Mouse (Mus musculus) forebrain, embryonic 15.5 days (tissue): ENCODE measurements at regions not wholly inside any gene's neighbourhood (a gene's known extent, or its start where the extent isn't known, plus 50 kb on each side); places are given as distances from the start of the nearest gene placed in this dataset.

ENCODE experiments used
- ATAC-seq: fragments of 200-750 bp; cut with Nextera tagmentation; replicated peaks from 2 replicates; pipeline ENCODE4 v1.8.0; 2017; ENCODE audit warnings: mild to moderate bottlenecking, moderate TSS enrichment, moderate library complexity
- H3K27ac ChIP-seq: fragments of 300-500 bp; sonication (generic); replicated peaks from 2 replicates; pipeline ENCODE4 v1.5.1; 2015; ENCODE audit warnings: mild to moderate bottlenecking, inconsistent platforms
- H3K27me3 ChIP-seq: fragments of 300-500 bp; sonication (generic); 2 replicates; pipeline ENCODE4 v1.6.1; 2015; ENCODE audit warnings: inconsistent platforms
- H3K36me3 ChIP-seq: fragments of 300-500 bp; sonication (generic); 2 replicates; pipeline ENCODE4 v1.6.1; 2015; ENCODE audit warnings: mild to moderate bottlenecking, inconsistent platforms
- H3K4me1 ChIP-seq: fragments of 300-500 bp; sonication (generic); 2 replicates; pipeline ENCODE4 v1.6.1; 2015; ENCODE audit warnings: inconsistent platforms
- H3K4me2 ChIP-seq: fragments of 300-500 bp; sonication (generic); replicated peaks from 2 replicates; pipeline ENCODE4 v1.6.1; 2015; ENCODE audit warnings: mild to moderate bottlenecking, inconsistent platforms
- H3K4me3 ChIP-seq: fragments of 300-500 bp; sonication (generic); 2 replicates; pipeline ENCODE4 v1.5.1; 2015; ENCODE audit warnings: mild to moderate bottlenecking, inconsistent platforms
- H3K9ac ChIP-seq: fragments of 300-500 bp; sonication (generic); replicated peaks from 2 replicates; pipeline ENCODE4 v1.6.1; 2015; ENCODE audit warnings: mild to moderate bottlenecking, inconsistent platforms
- H3K9me3 ChIP-seq: fragments of 300-500 bp; sonication (generic); 2 replicates; pipeline ENCODE4 v1.6.1; 2016; ENCODE audit warnings: inconsistent platforms
- WGBS: fragments of 180-500 bp; shearing (Covaris S2); methylation state at CpG from one replicate; pipeline ENCODE4 v1.1.7; 2015; ENCODE audit warnings: mixed read lengths; 5-methylcytosine and 5-hydroxymethylcytosine counted together

GRCm38 (mm10) chr8:99870850-99871249 lies 454.6 kb upstream of the Cdh8 start:
- WGBS: 28% methylated on average over 3 of the region's 3 CpGs
- Histone ChIP-seq H3K36me3 (no peaks in the 10 kb centered on the region), H3K4me2 (no peak overlapping the region), H3K4me3 (no peak overlapping the region), H3K4me1 (peaks cover 7% of the 10 kb centered on the region; the same call in 1 of the 2 replicates), H3K9me3 (no peaks in the 10 kb centered on the region), H3K9ac (no peak overlapping the region), H3K27me3 (no peaks in the 10 kb centered on the region), H3K27ac (no peak overlapping the region)
- peak; percentile 64; the same call in 1 of the 2 replicates for ATAC-seq
